Mouse (Mus musculus) stomach, postnatal 0 days (tissue): ENCODE results near the gene Catip.

Experiments used
- CTCF ChIP-seq: IDR thresholded peaks from 2 replicates; pipeline ENCODE4 v1.5.1; 2016; ENCODE audit warnings: antibody characterized with exemption, low read depth, mild to moderate bottlenecking, moderate library complexity
- EP300 ChIP-seq: optimal IDR thresholded peaks from 2 replicates; pipeline ENCODE3; 2016; ENCODE audit warnings: antibody characterized with exemption

GRCm38 (mm10) chr1:74359952-74360517 lies 1.9 kb upstream of the Catip start:
- TF ChIP-seq CTCF = no peak
- no peak for TF ChIP-seq EP300
